Mouse (Mus musculus) megakaryocyte, embryonic 14.5 days (primary cell): Measurements from ENCODE around the gene Gspt1.

Source experiments
- FLI1 ChIP-seq: IDR thresholded peaks from 2 replicates; pipeline ENCODE4 v1.6.1; 2012; ENCODE audit warnings: low read length, inconsistent platforms, mixed read lengths
- GATA1 ChIP-seq: IDR thresholded peaks from 3 replicates; pipeline ENCODE4 v1.6.1; 2012; ENCODE audit warnings: mixed read lengths, low read length, inconsistent platforms, borderline replicate concordance

DNA sequence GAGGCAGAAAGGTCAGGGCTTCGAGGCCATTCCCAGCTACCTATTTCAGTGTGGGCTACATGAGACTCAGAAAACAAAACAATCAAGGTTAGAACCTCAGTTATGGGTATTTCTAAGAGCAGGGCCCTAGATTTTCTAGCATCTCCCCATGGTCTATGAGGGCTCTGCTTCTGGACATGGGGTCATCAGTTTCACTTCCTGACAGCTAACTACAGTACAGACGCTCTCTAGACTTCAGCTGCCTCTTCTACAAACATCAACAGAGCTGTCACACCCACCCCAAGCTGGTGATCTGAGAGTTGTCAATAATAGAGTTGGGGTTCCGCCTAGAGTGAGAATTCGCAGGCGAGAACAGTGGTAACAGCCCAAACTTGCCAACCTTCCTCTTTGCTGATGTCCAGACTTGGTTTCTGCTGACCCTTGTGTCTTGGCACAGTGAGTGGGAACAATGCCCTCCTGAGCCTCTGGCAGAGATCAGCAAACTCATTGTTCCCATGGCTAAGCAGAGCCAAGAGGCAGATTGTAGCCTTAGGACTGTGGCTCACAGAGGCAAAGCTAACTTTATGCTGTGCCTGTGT is 28.6 kb upstream of the Gspt1 start:
- TF ChIP-seq GATA1 = no peak
- no peak for TF ChIP-seq FLI1
